Mouse (Mus musculus) kidney, adult 2 months (tissue): ENCODE data around the gene Prkrip1.

Source experiments
- CTCF ChIP-seq: fragments of 200-500 bp; conservative IDR thresholded peaks from 2 replicates; pipeline ENCODE4 v1.5.1; 2011; ENCODE audit warnings: low read depth, mild to moderate bottlenecking, control low read depth, low read length, moderate library complexity, mixed read lengths; ENCODE audit not compliant: insufficient read depth, insufficient read length
- POLR2A ChIP-seq: fragments of 200-500 bp; IDR thresholded peaks from one replicate; pipeline ENCODE4 v1.6.1; 2011; ENCODE audit warnings: low read depth, low read length, control low read depth

- TF ChIP-seq POLR2A (no peak), CTCF (peak; percentile 73)
Measured at GRCm38 (mm10) chr5:136137658-136138274, 61.0 kb downstream of the Prkrip1 start.
